Mouse (Mus musculus) liver, adult (tissue): ENCODE results near the gene Nadk2.

Experiments
- GATA4 ChIP-seq: IDR thresholded peaks from 2 replicates; pipeline ENCODE4 v1.6.1; 2014; ENCODE audit warnings: mild to moderate bottlenecking, low read length; ENCODE audit not compliant: insufficient replicate concordance

The Nadk2 gene

GRCm38 (mm10) chr15:9070912-9071555 is at the start of gene Nadk2:
TSS of gene Nadk2 (plus strand) at chr15:9071260.
- TF ChIP-seq GATA4: no peak

DNA sequence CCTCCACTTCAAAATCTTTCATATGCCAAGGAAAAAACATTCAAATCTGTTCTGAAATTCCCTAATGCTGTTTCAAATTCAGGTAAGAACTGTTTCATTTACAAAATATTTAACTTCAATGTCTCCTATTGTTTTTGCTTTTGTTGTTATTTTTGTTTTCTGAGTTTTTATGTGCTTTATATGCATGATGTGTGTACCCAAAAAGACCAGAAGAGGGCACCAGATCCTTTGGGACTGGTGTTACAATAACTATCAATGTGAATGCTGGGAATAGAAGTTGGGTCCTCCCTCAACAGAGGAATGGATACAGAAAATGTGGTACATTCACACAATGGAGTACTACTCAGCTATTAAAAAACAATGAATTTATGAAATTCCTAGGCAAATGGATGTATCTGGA is 15.4 kb upstream of the Nadk2 start:
- no peak for TF ChIP-seq GATA4

DNA sequence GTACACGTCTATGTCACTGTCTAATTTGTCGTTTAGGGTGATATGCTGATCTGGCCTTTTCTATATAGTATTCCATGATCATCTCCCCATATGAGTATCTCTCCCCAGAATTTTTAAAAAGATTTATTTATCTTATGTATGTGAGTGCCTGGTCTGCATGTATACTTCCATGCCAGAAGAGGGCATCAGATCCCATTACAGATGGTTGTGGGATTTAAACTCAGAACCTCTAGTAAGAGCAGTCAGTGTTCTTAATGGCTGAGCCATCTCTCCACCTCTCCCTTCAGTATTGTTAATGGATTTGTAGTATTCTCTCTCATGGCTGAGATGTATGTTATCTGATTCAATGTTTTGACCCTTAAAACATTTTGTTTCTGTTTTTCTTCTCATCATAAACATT is 11.2 kb upstream of the Nadk2 start:
- TF ChIP-seq GATA4: no peak

DNA sequence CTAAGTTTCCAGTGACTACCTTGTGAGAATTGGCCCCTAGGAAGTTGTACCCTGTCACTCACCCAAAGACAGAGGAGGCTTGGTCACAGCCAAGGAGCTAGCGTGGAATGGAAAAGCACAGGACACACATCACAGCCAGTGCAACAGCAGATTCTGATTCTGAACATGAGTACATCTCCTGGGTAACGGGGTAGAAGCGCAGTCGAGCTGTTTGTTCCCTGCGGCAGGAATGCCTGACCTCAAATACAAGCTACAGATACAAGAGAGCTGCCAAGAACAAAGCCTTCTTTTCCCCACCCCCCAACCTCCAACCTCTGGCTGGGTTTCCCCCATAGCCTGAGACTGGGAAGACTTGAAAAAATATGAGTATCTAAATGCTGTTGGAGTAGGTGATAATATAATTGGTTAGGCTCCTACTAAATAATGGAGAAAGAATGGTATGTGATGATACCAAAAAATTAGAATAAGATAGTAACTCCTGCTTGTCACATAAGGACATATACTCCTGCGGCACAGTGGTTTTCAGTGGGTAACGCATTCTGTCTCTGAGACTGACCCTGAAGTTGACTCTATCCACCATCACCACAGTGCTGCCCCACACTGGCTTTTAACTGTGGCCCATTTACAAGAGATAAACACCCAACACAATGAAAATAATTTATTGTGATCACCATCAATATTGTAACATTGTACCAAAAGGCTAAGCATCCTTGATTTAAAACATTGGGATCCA is 9.7 kb upstream of the Nadk2 start:
- TF ChIP-seq GATA4: no peak

GRCm38 (mm10) chr15:9068881-9069280 is 2.2 kb upstream of the Nadk2 start:
- TF ChIP-seq GATA4: no peak

- peak; percentile 97 for TF ChIP-seq GATA4
Measured at GRCm38 (mm10) chr15:9070353-9070752, 707 bp upstream of the Nadk2 start.

GRCm38 (mm10) chr15:9071556-9072544 is 790 bp downstream of the Nadk2 start:
- no peak for TF ChIP-seq GATA4

- TF ChIP-seq GATA4: no peak
Measured at GRCm38 (mm10) chr15:9072630-9073029, 1.6 kb downstream of the Nadk2 start.

DNA sequence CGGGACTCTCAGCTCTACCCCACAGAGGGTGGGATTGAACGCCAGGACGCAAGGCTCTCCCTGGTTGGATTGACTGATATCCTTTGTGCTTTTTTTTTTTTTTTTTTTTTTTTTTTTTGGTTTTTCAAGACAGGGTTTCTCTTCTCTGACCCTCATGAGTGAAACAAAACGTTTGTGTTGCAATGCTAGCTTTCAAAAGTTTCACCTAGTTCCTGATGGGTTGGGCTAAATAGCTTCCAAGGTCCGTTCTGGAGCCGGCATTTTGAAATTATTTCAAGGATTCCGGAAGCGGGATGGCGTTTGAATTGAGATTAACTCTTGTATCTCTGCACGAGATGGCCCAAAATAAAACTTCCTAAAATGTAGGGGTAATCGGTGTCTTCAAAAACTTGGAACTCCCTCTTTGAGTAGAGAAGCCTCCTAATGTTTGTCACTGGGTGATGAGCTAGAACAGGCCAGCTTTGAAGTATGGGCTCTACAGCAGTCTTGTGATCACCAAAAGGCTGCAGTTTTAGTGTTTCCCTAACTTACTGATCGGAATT is 2.1 kb downstream of the Nadk2 start:
- TF ChIP-seq GATA4: no peak

GRCm38 (mm10) chr15:9073684-9074083 is 2.6 kb downstream of the Nadk2 start:
- TF ChIP-seq GATA4: no peak

- TF ChIP-seq GATA4: no peak
Measured at GRCm38 (mm10) chr15:9074139-9074538, 3.1 kb downstream of the Nadk2 start.

DNA sequence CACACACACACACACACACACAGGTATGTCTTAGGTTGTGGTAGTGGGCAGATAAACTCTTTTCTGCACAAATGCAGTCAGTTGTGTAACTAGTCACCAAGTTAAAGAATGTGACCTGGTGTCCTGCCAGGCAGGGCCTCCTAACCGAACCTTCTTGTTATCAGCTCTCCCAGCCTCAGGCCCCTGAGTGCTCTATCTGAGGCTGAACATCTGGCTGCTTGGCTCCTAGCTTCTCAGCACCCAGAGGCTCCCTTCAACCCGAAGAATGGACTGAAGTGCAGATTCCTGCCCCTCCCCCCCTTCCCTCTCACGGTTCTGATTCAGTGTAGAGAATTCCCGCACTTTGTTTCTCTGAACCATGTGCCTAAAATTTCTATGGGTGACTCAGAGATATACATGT is 3.6 kb downstream of the Nadk2 start:
- TF ChIP-seq GATA4: 0 out of 2 replicates have a peak, but pooled peaks have one; percentile 25

DNA sequence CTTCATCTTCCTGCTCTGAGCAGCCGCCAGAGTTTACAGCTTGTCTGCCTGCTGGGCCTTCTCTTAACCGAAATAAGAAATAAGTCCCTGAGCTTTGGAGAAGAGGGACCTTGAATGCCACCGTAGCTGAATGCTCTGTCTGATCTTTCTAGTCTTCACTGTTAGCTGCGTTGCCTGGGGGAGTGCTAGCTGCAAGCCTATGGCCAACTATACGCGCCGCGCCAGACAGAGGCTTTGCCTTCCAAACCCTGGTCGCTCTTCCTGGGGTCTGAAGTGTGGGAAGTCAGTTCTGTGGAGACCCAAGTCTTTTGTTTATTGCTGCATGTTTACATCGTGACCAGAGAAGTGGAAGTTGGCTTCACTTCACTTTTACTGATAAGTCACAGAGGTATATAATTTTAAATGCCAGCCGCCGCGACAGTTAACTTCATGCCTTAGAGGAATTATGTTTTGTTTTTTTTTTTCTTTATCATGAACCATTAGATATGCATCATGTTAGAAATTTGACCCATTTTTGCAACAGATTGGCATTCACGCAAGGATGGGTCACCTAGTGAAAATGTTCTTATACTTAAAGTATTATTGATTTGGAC is 4.6 kb downstream of the Nadk2 start:
- no peak for TF ChIP-seq GATA4

DNA sequence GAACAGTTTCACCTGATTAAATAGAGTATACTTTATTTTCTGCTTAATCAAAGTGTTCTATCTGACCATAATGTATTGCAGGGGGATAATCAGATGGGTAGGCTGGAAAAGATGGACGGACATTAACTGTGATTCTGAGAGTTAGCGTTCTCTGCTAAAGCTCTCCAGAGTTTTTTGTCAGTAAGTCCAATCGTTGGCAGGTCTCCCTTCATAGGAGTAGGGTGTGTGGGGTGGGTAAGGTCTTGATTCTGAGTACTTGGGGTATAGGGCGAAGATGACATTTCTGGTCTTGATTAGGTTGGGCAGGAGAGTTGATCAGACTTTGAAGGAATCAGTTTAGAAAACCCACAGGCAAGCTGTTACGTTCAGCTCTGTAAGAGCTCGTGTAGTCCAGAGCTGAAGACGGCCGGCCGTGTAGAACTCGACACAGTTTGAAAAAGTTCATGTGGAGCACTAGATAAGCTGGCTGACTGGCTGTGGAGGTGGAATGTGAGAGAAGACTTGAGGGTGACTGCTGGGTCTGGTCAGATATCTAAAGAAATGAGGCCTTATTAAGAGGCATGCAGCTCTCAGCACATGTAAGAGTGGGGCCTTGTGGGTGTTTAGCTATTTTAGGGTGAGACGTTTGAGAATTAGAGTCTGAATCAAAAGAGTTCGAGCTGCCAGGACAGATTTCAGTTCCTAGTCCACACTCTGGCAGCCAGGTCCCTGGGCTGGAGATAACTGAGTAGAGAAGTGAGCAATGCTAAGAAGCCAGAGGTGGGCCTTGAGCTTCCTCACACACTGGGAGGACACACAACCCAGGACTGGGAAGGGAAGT is 7.6 kb downstream of the Nadk2 start:
- no peak for TF ChIP-seq GATA4
